In the genomic region with DNA sequence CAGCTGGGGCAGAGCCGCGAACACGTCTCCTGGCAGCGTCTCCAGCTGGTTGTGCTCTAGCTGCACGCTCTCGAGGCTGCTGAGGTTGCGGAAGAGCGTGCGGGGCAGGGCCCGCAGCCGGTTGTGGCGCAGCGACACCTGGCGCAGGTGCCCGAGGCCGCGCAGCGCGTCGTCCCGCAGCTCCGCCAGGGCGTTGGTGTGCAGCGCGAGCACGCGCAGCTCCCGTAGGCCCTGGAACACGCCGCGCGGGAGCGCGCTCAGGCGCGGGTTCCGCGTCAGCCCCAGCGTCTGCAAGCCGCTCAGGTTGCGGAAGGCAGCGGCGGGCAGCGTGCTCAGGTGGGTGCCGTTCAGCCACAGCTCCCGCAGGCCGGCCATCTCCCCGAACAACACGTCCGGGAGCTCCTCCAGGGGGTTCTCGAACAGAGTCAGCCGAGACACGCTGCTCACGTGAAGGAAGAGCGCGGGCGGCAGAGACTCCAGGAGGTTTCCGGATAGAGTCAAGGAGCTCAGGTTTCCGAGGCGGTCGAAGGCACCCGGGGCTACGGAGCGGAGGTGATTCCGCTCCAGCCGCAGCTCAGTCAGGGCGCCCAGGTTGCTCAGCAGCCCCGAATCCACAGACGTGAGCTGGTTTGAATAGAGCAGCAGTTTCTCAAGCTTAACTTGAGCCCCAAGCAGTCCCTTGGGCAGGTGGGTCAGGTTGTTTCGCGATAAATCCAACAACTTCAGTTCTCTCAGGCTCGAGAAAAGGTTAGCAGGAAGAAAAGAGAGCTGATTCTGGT, we compare ENCODE assay signal across 8 mouse cellular contexts. TPM values are rescaled to one million over a fixed set of nuclear protein-coding genes. Genes with fewer than 3 reads are reported as not detected.
DNase-seq lines count a peak whose midpoint lies in the region; ATAC-seq and TF ChIP-seq lines count a peak whose summit lies in the region.

No protein-coding gene starts in this region.

- peaks cover 73% of the 10 kb centered on the region for H3K27me3 ChIP-seq in heart, embryonic 15.5 days
- peaks cover 44% of the 10 kb centered on the region for H3K27me3 ChIP-seq in liver, embryonic 13.5 days
- H3K27me3 ChIP-seq in myocyte (ENCODE audit: control insufficient read depth, insufficient read depth, insufficient read length) = no peaks in the 10 kb centered on the region

- no peaks in the 10 kb centered on the region for H3K9me3 ChIP-seq in heart, embryonic 15.5 days (replicated peaks)
- H3K9me3 ChIP-seq in liver, embryonic 13.5 days (replicated peaks) = no peaks in the 10 kb centered on the region

- no peak overlapping the region for H3K27ac ChIP-seq in heart, embryonic 15.5 days
- no peak overlapping the region for H3K27ac ChIP-seq in liver, embryonic 13.5 days

- no peaks in the 10 kb centered on the region for H3K36me3 ChIP-seq in heart, embryonic 15.5 days
- no peaks in the 10 kb centered on the region for H3K36me3 ChIP-seq in liver, embryonic 13.5 days
- peaks cover 31% of the 10 kb centered on the region for H3K36me3 ChIP-seq in myocyte (ENCODE audit: control insufficient read depth, insufficient read depth)

- peak; percentile 19 for TF ChIP-seq POLR2A in myocyte (IDR thresholded peaks at IDR 0.05; ENCODE audit: insufficient read length, low read depth)

- H3K79me2 ChIP-seq in myocyte (ENCODE audit: control insufficient read depth, insufficient read depth) = no peaks in the 10 kb centered on the region

- H3ac ChIP-seq in myocyte (ENCODE audit: control insufficient read depth, insufficient read length) = no peak overlapping the region

- peaks cover 22% of the 10 kb centered on the region for H3K4me1 ChIP-seq in heart, embryonic 15.5 days (replicated peaks)
- peaks cover 43% of the 10 kb centered on the region for H3K4me1 ChIP-seq in liver, embryonic 13.5 days (replicated peaks)

- peak; percentile 40 for DNase-seq in urinary bladder, adult 2 months (ENCODE audit: low spot score)
- DNase-seq in urinary bladder, postnatal 4 days (ENCODE audit: low spot score in 2 of 2) = no peak
- DNase-seq in embryo, embryonic 9.5 days (ENCODE audit: extremely low spot score) = peak; percentile 58
- peak; percentile 41 for DNase-seq in kidney, postnatal 10 days
- DNase-seq in liver, embryonic 13.5 days = no peak
- DNase-seq in telencephalon, adult 2 months (ENCODE audit: low read depth, low spot score) = peak; percentile 68

- peak overlapping the region; percentile 60 for H3K4me3 ChIP-seq in heart, embryonic 15.5 days
- H3K4me3 ChIP-seq in liver, embryonic 13.5 days (replicated peaks) = peak overlapping the region; percentile 66
- no peak overlapping the region for H3K4me3 ChIP-seq in myocyte

- peak overlapping the region; percentile 99 for H3K4me2 ChIP-seq in heart, embryonic 15.5 days
- H3K4me2 ChIP-seq in liver, embryonic 13.5 days = peak overlapping the region; percentile 93
- H3K4me2 ChIP-seq in myocyte (ENCODE audit: low read depth) = no peak overlapping the region

- WGBS in heart, embryonic 15.5 days = under 1% methylated on average over 72 of the region's 72 CpGs
- WGBS in liver, embryonic 13.5 days (ENCODE audit: insufficient replicate concordance) = 2% methylated on average over 72 of the region's 72 CpGs

- ATAC-seq in heart, embryonic 15.5 days (replicated peaks; ENCODE audit: insufficient number of reproducible peaks, insufficient read depth, low FRiP score, low read depth) = peak; percentile 58; the same call in 1 of the 2 replicates
- peak; percentile 49; the same call in 1 of the 2 replicates for ATAC-seq in liver, embryonic 13.5 days (ENCODE audit: low read depth)

- peak overlapping the region; percentile 49 for H3K9ac ChIP-seq in heart, embryonic 15.5 days
- peak overlapping the region; percentile 68 for H3K9ac ChIP-seq in liver, embryonic 13.5 days

TF ChIP-seq in myocyte, 11 proteins besides CTCF, POLR2A, EP300 and RAD21:
- no peak for TF ChIP-seq MYOG (IDR thresholded peaks at IDR 0.05; ENCODE audit: control insufficient read depth in 1 of 3, insufficient read depth in 1 of 3, insufficient read length in 2 of 3, low read depth in 2 of 3)
- TF ChIP-seq MYOD1 (IDR thresholded peaks at IDR 0.05; ENCODE audit: control insufficient read depth in 1 of 3, insufficient read length in 2 of 3, low read depth in 2 of 3) = no peak
- TF ChIP-seq POLR2AphosphoS2 (IDR thresholded peaks at IDR 0.05; ENCODE audit: insufficient read length, low read depth) = peak; percentile 68

RNA-seq across cellular contexts. Expression of a gene that starts 1.8 kb away (rescaled TPM):
- polyA plus RNA-seq in urinary bladder, adult 2 months (2012; rRNA removed) = 0.13 and 0.15 TPM in 2 replicates
- 1.3 and 1.6 TPM in 2 replicates for polyA plus RNA-seq in heart, embryonic 15.5 days (2015; fragmentation: Nextera tagmentation; extraction: Ambion mirVana)
- 17.2 and 21.8 TPM in 2 replicates for polyA plus RNA-seq in liver, embryonic 13.5 days (2015; fragmentation: Nextera tagmentation; extraction: Ambion mirVana)
- polyA plus RNA-seq in myocyte (2012; fragmentation: generic; extraction: Trizol) = 0.50 TPM

RNA-seq across cellular contexts. Expression of a gene that starts 25.7 kb away (rescaled TPM):
- 0.13 and 0.15 TPM in 2 replicates for polyA plus RNA-seq in urinary bladder, adult 2 months (2012; rRNA removed)
- 0.26 and 0.28 TPM in 2 replicates for polyA plus RNA-seq in heart, embryonic 15.5 days (2015; fragmentation: Nextera tagmentation; extraction: Ambion mirVana)
- 0.08 TPM in 1 of 2 replicates, not detected in the other for polyA plus RNA-seq in liver, embryonic 13.5 days (2015; fragmentation: Nextera tagmentation; extraction: Ambion mirVana)
- polyA plus RNA-seq in myocyte (2012; fragmentation: generic; extraction: Trizol) = 0.04 TPM

RNA-seq across cellular contexts. Expression of a gene that starts 41.5 kb away (rescaled TPM):
- polyA plus RNA-seq in urinary bladder, adult 2 months (2012; rRNA removed) = not detected in 2 replicates
- not detected in 2 replicates for polyA plus RNA-seq in heart, embryonic 15.5 days (2015; fragmentation: Nextera tagmentation; extraction: Ambion mirVana)
- 1.7 TPM in 2 replicates for polyA plus RNA-seq in liver, embryonic 13.5 days (2015; fragmentation: Nextera tagmentation; extraction: Ambion mirVana)
- polyA plus RNA-seq in myocyte (2012; fragmentation: generic; extraction: Trizol) = not detected

Comparison
In these comparisons a context has a peak if more than half of its experiments do, and no peak if none do; other contexts are left out.
1. DNase-seq: peak in urinary bladder, adult 2 months (single experiment), embryo, embryonic 9.5 days (single experiment), kidney, postnatal 10 days (single experiment) and telencephalon, adult 2 months (single experiment); none in urinary bladder, postnatal 4 days (0 of 2) and liver, embryonic 13.5 days (single experiment).